Mouse (Mus musculus) stomach, postnatal 0 days (tissue): ENCODE measurements around the gene Pdcd2. TPM values are rescaled to one million over a fixed set of nuclear protein-coding genes. Genes with fewer than 3 reads are reported as not detected.
A peak's percentile ranks its signal among the peaks of the same experiment; 100 is the strongest.

ENCODE experiments used
- ATAC-seq: fragments of 200-750 bp; cut with Nextera tagmentation; 2 replicates; pipeline ENCODE4 v1.8.0; 2017; ENCODE audit not compliant: low FRiP score, low TSS enrichment
- DNase-seq: peaks from one replicate; pipeline ENCODE4 v3.0.0-alpha.2; 2016; ENCODE audit warnings: low spot score
- H3K27ac ChIP-seq: fragments of 300-500 bp; sonication (generic); replicated peaks from 2 replicates; pipeline ENCODE4 v1.5.1; 2014; ENCODE audit warnings: mild to moderate bottlenecking, control low read depth
- H3K27me3 ChIP-seq: fragments of 300-500 bp; sonication (generic); 2 replicates; pipeline ENCODE4 v1.6.1; 2014; ENCODE audit warnings: low read length; ENCODE audit not compliant: control insufficient read depth, insufficient read depth
- H3K36me3 ChIP-seq: fragments of 300-500 bp; sonication (generic); 2 replicates; pipeline ENCODE4 v1.6.1; 2014; ENCODE audit warnings: low read length, mixed read lengths; ENCODE audit not compliant: control insufficient read depth, insufficient read depth
- H3K4me1 ChIP-seq: fragments of 300-500 bp; sonication (generic); replicated peaks from 2 replicates; pipeline ENCODE4 v1.6.1; 2014; ENCODE audit warnings: antibody characterized with exemption; ENCODE audit not compliant: control insufficient read depth, insufficient read depth
- H3K4me2 ChIP-seq: fragments of 300-500 bp; sonication (generic); replicated peaks from 2 replicates; pipeline ENCODE4 v1.6.1; 2014; ENCODE audit warnings: low read depth, mild to moderate bottlenecking, control low read depth, moderate library complexity
- H3K4me3 ChIP-seq: fragments of 300-500 bp; sonication (generic); 2 replicates; pipeline ENCODE4 v1.5.1; 2014; ENCODE audit warnings: low read depth, low read length, control low read depth
- H3K9ac ChIP-seq: fragments of 300-500 bp; sonication (generic); 2 replicates; pipeline ENCODE4 v1.6.1; 2014; ENCODE audit warnings: mild to moderate bottlenecking, low read length, control low read depth, mixed read lengths
- H3K9me3 ChIP-seq: fragments of 300-500 bp; sonication (generic); 2 replicates; pipeline ENCODE4 v1.6.1; 2016; ENCODE audit warnings: low read length; ENCODE audit not compliant: control insufficient read depth
- CTCF ChIP-seq: IDR thresholded peaks from 2 replicates; pipeline ENCODE4 v1.5.1; 2016; ENCODE audit warnings: antibody characterized with exemption, low read depth, mild to moderate bottlenecking, moderate library complexity
- EP300 ChIP-seq: optimal IDR thresholded peaks from 2 replicates; pipeline ENCODE3; 2016; ENCODE audit warnings: antibody characterized with exemption
- WGBS: fragments of 180-500 bp; shearing (Covaris S2); extraction: QIAGEN DNeasy Blood & Tissue Kit; methylation state at CpG from one replicate; pipeline ENCODE4 v1.1.7; 2014; 5-methylcytosine and 5-hydroxymethylcytosine counted together
- polyA plus RNA-seq: library from polyadenylated mRNA; unstranded; fragments of >200 nt; fragmentation: Nextera tagmentation; extraction: Ambion mirVana; gene quantifications from 2 replicates; pipeline ENCODE4 v1.2.1, GENCODE M21; 2015

The Pdcd2 gene
- polyA plus RNA-seq, 1 experiment from 2014 or later: 36.8 TPM

DNA sequence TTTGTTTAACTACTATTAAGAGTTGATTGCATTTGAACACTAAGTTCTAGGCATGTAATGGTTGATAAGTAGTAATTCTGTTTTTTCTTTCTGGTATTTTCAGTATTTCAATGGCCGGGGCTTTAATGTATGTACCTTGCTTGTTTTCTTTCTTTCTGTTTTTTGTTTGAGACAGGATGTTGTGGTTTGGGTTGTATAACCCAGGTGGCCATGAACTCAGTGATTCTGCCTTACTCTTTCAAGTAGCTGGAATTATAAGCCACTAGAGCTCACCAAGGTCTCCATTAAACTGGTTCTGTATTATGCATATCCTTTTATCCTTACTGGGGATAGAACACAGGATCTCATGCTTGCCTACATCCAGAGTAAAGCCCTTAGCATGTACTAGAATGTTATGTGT lies 8.3 kb downstream of the Pdcd2 start:
- DNase-seq: no peak
- H3K9ac ChIP-seq: no peak overlapping the region
- TF ChIP-seq CTCF: no peak
- TF ChIP-seq EP300: no peak
- H3K4me3 ChIP-seq: no peak overlapping the region
- peaks cover 29% of the 10 kb centered on the region; the same call in 1 of the 2 replicates for H3K36me3 ChIP-seq
- H3K27me3 ChIP-seq: no peaks in the 10 kb centered on the region
- no peaks in the 10 kb centered on the region for H3K4me1 ChIP-seq
- WGBS: 94% methylated on average over 1 of the region's 1 CpGs
- H3K4me2 ChIP-seq: no peak overlapping the region
- no peaks in the 10 kb centered on the region for H3K9me3 ChIP-seq
- no peak overlapping the region for H3K27ac ChIP-seq
- ATAC-seq: no peak

DNA sequence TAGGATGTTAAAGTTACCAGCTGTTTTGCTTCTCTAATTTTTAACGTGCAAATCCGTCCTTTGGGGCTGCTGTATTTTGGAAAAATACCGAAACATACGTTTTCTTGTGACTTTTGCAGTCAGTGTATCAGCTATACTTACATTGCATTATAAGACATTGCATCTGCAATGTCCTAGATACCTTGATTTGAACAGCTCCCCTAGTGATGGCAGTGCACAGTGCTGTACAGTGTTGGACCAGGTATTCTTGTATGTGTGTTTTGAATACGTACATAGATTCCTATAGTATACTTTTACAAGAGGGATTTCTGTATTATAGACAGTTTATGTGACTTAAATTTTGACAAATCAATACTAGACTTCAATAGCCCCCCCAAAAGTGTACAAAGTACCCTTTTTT lies 8.9 kb downstream of the Pdcd2 start:
- Histone ChIP-seq H3K9me3 (no peaks in the 10 kb centered on the region), H3K36me3 (peaks cover 29% of the 10 kb centered on the region; the same call in 1 of the 2 replicates), H3K9ac (no peak overlapping the region), H3K27me3 (no peaks in the 10 kb centered on the region), H3K27ac (no peak overlapping the region), H3K4me2 (no peak overlapping the region), H3K4me1 (no peaks in the 10 kb centered on the region), H3K4me3 (no peak overlapping the region)
- 89% methylated on average over 5 of the region's 5 CpGs for WGBS
- ATAC-seq: no peak
- no peak for DNase-seq
- TF ChIP-seq EP300 (no peak), CTCF (no peak; the same call in 1 of the 2 replicates)

DNA sequence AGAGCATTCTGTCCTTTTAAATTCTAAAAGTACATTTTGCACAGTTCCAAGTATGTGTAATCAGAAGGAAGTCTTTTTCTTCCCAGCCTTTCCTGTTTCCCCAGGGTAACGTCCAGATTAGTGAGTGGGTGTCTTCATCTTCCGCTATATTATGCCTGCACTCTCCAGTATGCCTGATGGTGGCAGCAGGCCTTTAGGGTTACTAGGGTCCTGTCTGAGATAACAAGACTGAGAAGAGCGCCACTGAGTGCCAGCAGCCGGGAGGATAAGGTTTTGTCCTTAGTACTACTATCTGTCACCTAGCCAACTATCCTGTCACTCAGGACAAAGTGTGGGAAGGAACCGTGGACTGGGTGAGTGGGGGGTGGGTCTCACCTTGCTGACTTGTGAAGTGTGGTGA lies 9.3 kb downstream of the Pdcd2 start:
- no peak overlapping the region for H3K27ac ChIP-seq
- no peak overlapping the region for H3K4me2 ChIP-seq
- H3K4me1 ChIP-seq: no peaks in the 10 kb centered on the region
- no peak overlapping the region for H3K9ac ChIP-seq
- ATAC-seq (no peak), DNase-seq (no peak)
- no peak overlapping the region for H3K4me3 ChIP-seq
- TF ChIP-seq CTCF: peak; percentile 19; the same call in 1 of the 2 replicates
- no peak for TF ChIP-seq EP300
- H3K36me3 ChIP-seq: peaks cover 29% of the 10 kb centered on the region; the same call in 1 of the 2 replicates
- no peaks in the 10 kb centered on the region for H3K27me3 ChIP-seq
- H3K9me3 ChIP-seq: no peaks in the 10 kb centered on the region
- WGBS: 73% methylated on average over 5 of the region's 5 CpGs

DNA sequence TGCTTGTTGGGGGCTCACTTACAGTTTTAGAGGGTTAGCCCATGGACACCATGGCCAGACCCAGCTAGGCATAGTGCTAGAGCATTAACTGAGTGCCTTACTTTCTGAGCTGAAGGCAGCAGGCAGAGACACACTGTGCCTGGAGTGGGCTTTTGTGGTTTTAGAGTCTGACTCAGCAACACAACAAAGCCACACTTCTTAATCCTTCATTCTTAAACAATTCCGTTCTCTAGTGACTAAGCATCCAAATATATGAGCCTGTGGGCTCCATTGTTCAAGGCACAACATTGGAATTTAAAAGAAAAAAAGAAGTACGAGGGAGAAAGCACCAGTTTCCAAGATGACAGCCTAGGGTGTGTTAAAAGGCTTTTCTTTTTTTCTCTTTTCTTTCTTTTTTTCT lies 16.4 kb downstream of the Pdcd2 start:
- WGBS: 80% methylated on average over 2 of the region's 2 CpGs
- H3K4me2 ChIP-seq: no peak overlapping the region
- H3K9ac ChIP-seq: no peak overlapping the region
- peaks cover 25% of the 10 kb centered on the region for H3K36me3 ChIP-seq
- no peaks in the 10 kb centered on the region for H3K4me1 ChIP-seq
- TF ChIP-seq EP300 (no peak), CTCF (no peak)
- no peak for ATAC-seq
- no peaks in the 10 kb centered on the region for H3K27me3 ChIP-seq
- no peak overlapping the region for H3K4me3 ChIP-seq
- H3K27ac ChIP-seq: no peak overlapping the region
- no peak for DNase-seq
- no peaks in the 10 kb centered on the region for H3K9me3 ChIP-seq

DNA sequence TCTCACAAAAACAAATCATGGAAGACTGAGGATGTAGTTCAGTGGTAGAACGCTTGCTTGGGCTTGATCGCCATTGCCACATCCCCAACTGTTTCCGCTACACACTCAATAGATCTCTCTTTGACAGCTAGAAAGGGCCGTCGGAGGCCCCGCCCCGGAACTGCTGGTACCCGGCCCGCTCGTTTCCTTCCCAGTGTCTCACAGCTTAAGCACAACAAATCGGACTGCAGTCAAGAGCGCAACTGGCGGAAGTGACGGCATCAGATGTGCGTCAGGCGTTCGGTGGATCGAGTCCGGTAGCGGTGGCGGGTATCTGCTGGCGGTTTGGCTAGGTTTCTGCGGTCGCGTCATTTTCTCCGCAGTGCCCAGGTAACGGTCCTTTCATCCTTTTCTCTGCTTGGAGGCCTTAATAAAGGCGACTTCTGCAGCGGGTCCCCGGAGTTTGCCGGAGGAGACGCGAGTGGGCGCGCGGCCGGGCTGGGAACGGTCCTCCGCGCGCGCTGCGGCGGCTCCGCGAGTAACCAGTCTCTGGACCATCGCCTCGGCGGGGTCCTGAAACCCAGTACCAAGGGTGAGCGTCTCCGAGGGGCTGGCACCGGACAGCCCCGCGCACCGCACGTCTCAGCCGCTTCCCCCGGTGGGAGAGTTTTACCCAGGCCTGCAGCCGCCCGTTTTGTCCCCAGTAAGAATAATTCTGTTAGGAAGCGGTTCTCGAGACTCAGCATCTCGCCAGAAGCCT lies 27.3 kb downstream of the Pdcd2 start, which contains the start of the genes Psmb1 and Tbp:
Gene Psmb1 (minus strand): TSS at position 96 of the 739 bp plus-strand sequence.
Gene Tbp (plus strand): TSS at position 233 of the 739 bp plus-strand sequence.
- Histone ChIP-seq H3K36me3 (peaks cover 8% of the 10 kb centered on the region), H3K4me1 (peaks cover 4% of the 10 kb centered on the region; the same call in 1 of the 2 replicates), H3K4me3 (peak within 1 kb of the TSS; percentile 94), H3K9me3 (no peaks in the 10 kb centered on the region), H3K27ac (peak within 1 kb of the TSS; percentile 94), H3K27me3 (no peaks in the 10 kb centered on the region), H3K9ac (peak within 1 kb of the TSS; percentile 91), H3K4me2 (peak within 1 kb of the TSS; percentile 80)
- ATAC-seq (peak; percentile 96), DNase-seq (peak; percentile 97)
- no peak for TF ChIP-seq CTCF
- TF ChIP-seq EP300: peak; percentile 40
- under 1% methylated on average over 63 of the region's 63 CpGs for WGBS

DNA sequence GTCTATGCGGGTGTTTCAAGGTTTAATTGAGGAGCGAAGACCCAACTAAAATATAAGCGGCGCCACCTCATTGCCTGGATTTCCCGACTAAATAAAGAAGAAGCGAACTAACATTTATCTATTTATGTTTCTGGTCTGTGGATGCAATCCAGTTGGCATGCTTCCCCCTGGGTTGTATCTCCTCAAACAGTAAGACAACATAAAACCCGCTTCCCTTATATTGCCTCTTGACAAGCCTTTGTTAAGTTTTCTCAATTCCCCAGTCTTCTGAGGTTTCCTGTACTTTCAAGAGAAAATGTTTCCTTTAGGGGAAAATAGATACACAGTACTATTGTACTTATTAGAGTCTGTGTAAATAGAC lies 28.4 kb downstream of the Pdcd2 start:
- Histone ChIP-seq H3K27ac (peak overlapping the region; percentile 94), H3K4me3 (peak overlapping the region; percentile 74; the same call in 1 of the 2 replicates), H3K9me3 (no peaks in the 10 kb centered on the region), H3K36me3 (no peaks in the 10 kb centered on the region), H3K4me1 (peaks cover 4% of the 10 kb centered on the region; the same call in 1 of the 2 replicates), H3K9ac (no peak overlapping the region), H3K4me2 (peak overlapping the region; percentile 74), H3K27me3 (no peaks in the 10 kb centered on the region)
- ATAC-seq (no peak), DNase-seq (no peak)
- 38% methylated on average over 7 of the region's 7 CpGs for WGBS
- no peak for TF ChIP-seq CTCF
- no peak for TF ChIP-seq EP300
